Mouse (Mus musculus) kidney, adult 2 months (tissue): ENCODE measurements around the gene Adam23. TPM values are rescaled to one million over a fixed set of nuclear protein-coding genes. Genes with fewer than 3 reads are reported as not detected.

Experiments used
- DNase-seq: peaks from one replicate; pipeline ENCODE4 v3.0.0; 2021
- H3K27ac ChIP-seq: fragments of 200-500 bp; 2 replicates; pipeline ENCODE4 v1.5.1; 2012; ENCODE audit warnings: low read depth, low read length, control low read depth, inconsistent platforms; ENCODE audit not compliant: insufficient read depth
- H3K27me3 ChIP-seq: fragments of 200-500 bp; replicated peaks from 2 replicates; pipeline ENCODE4 v1.6.1; 2012; ENCODE audit warnings: mild to moderate bottlenecking, moderate library complexity, low read length, inconsistent platforms; ENCODE audit not compliant: control insufficient read depth, insufficient read depth
- H3K36me3 ChIP-seq: fragments of 200-500 bp; 2 replicates; pipeline ENCODE4 v1.6.1; 2012; ENCODE audit warnings: mild to moderate bottlenecking, moderate library complexity, low read length, inconsistent platforms; ENCODE audit not compliant: control insufficient read depth, insufficient read depth
- H3K4me1 ChIP-seq: fragments of 200-500 bp; 2 replicates; pipeline ENCODE4 v1.6.1; 2011; ENCODE audit warnings: low read length; ENCODE audit not compliant: control insufficient read depth, insufficient read depth
- H3K4me3 ChIP-seq: fragments of 200-500 bp; 2 replicates; pipeline ENCODE4 v1.5.1; 2011; ENCODE audit warnings: mild to moderate bottlenecking, low read depth, low read length, control low read depth; ENCODE audit not compliant: insufficient read depth
- CTCF ChIP-seq: fragments of 200-500 bp; conservative IDR thresholded peaks from 2 replicates; pipeline ENCODE4 v1.5.1; 2011; ENCODE audit warnings: low read depth, mild to moderate bottlenecking, control low read depth, low read length, moderate library complexity, mixed read lengths; ENCODE audit not compliant: insufficient read depth, insufficient read length
- POLR2A ChIP-seq: fragments of 200-500 bp; IDR thresholded peaks from one replicate; pipeline ENCODE4 v1.6.1; 2011; ENCODE audit warnings: low read depth, low read length, control low read depth
- WGBS: fragments of 180-500 bp; shearing (Covaris S2); methylation state at CpG from one replicate; pipeline ENCODE4 v1.1.7; 2018; 5-methylcytosine and 5-hydroxymethylcytosine counted together
- polyA plus RNA-seq: library from polyadenylated mRNA; depleted of rRNA; stranded (reverse); fragments of >200 nt; gene quantifications from 2 replicates; pipeline ENCODE4 v1.2.3, GENCODE M21; 2012

Gene Adam23
- polyA plus RNA-seq, 1 experiment: 0.80 TPM

DNA sequence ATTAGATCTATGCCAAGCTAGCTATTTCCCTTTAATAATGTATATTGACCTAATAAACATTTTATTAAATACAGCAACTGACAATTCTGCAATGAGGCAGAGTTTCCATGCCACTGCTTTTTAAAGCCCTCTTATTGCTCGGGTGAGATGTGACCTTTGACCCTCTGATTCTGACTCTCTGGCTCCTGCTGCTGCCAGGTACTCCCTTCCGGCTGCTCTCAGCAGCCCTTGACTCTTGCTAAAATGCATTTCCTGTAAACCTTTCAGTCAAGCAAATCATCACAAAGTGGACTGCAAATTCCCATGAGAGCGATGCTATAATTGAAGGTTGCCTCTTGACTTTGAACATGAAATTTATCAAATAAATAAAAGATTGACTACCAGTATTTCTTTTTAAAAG lies 13.8 kb upstream of the Adam23 start:
- WGBS: 41% methylated on average over 3 of the region's 3 CpGs
- no peak for TF ChIP-seq CTCF
- TF ChIP-seq POLR2A: no peak
- Histone ChIP-seq H3K4me3 (no peak overlapping the region), H3K27ac (no peak overlapping the region), H3K4me1 (no peaks in the 10 kb centered on the region), H3K36me3 (no peaks in the 10 kb centered on the region), H3K27me3 (no peaks in the 10 kb centered on the region)
- DNase-seq: peak; percentile 4

DNA sequence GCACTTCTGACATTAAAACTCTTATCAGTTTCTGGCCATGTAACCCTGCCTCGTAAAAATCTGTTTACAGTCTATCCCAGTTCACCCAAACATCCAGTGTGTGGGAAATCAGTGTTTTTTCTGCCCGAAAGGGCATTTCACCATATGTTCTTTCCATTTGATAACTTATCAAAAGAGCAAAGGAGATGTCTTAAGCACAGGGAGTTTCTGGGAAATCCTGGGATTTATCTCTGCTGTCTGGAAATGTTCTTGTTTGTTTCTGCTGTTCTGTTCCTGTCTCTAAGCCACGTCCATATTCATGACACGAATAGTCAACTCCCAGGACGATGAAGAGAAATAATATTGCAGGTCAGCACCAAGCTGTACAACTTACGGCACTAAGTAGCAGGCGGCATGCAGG lies 11.6 kb upstream of the Adam23 start:
- no peaks in the 10 kb centered on the region for H3K27me3 ChIP-seq
- no peak overlapping the region for H3K27ac ChIP-seq
- no peaks in the 10 kb centered on the region for H3K4me1 ChIP-seq
- no peak for DNase-seq
- TF ChIP-seq POLR2A: no peak
- TF ChIP-seq CTCF: no peak
- H3K4me3 ChIP-seq: no peak overlapping the region
- H3K36me3 ChIP-seq: no peaks in the 10 kb centered on the region
- WGBS: 58% methylated on average over 7 of the region's 7 CpGs

DNA sequence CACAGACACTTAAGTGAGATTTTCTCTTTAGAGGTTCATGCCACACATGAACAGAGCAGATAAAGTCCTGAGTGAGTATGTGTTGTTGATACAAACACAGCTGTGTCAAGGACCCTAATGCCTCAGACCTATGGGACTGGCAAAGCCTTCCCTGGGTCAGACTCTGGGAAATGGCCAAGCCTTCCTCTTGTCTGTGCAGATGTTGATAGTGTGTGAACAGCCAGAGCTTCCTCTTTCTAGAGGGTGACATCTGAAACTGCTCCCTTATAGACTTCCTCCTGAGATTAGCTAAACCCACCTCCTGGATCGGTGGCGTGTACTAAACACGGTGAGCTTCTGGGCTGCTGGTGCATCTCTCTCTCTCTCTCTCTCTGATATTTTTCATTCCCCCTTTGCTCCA lies 8.2 kb upstream of the Adam23 start:
- Histone ChIP-seq H3K4me3 (no peak overlapping the region), H3K4me1 (no peaks in the 10 kb centered on the region), H3K27me3 (no peaks in the 10 kb centered on the region), H3K36me3 (no peaks in the 10 kb centered on the region), H3K27ac (no peak overlapping the region)
- DNase-seq: no peak
- no peak for TF ChIP-seq CTCF
- no peak for TF ChIP-seq POLR2A
- WGBS: 8% methylated on average over 3 of the region's 3 CpGs

DNA sequence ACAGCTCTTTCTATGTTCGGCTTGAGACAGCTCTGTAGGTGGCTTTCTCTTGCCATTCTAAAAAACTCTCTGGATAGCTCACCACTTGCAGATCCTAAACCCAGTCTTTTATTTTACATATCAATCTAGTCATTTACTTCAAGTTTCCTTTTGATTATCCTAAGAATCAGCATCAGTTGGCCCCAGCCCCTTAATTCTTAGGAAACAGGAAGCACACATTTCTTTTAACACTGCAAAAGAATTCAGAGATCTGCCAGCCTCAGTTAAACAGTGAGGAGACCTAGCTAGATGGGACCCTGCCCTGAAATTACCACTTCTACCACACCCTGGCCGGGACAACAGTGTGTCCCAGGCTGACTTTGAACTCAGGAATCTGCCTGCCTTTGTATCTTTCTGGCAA lies 3.5 kb upstream of the Adam23 start:
- TF ChIP-seq POLR2A (no peak), CTCF (no peak)
- Histone ChIP-seq H3K27ac (no peak overlapping the region), H3K27me3 (peaks cover 4% of the 10 kb centered on the region; the same call in 1 of the 2 replicates), H3K4me1 (no peaks in the 10 kb centered on the region), H3K4me3 (no peak overlapping the region), H3K36me3 (no peaks in the 10 kb centered on the region)
- 73% methylated on average over 2 of the region's 2 CpGs for WGBS
- DNase-seq: no peak

DNA sequence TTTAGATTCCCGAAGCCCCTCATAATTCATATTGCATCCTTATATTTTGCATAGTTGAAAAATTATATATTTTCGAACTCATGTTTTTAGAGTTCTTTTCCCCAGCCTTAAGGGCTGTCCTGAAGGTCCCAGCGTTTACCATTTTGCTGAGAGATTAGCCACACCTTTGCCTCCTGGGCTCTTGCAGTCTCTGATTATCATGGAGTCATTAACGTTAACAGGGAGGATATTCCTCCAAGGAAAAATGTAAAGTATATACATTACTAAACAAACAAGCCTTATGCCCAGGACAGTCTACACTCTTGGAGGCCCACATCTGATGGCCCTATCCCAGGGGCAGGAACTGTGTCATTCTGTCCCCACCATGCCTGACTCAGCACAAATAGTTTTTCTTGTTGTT lies 3.1 kb upstream of the Adam23 start:
- WGBS: 79% methylated on average over 4 of the region's 4 CpGs
- Histone ChIP-seq H3K27me3 (peaks cover 4% of the 10 kb centered on the region; the same call in 1 of the 2 replicates), H3K4me3 (no peak overlapping the region), H3K36me3 (no peaks in the 10 kb centered on the region), H3K27ac (no peak overlapping the region), H3K4me1 (no peaks in the 10 kb centered on the region)
- TF ChIP-seq CTCF (no peak), POLR2A (no peak)
- no peak for DNase-seq

DNA sequence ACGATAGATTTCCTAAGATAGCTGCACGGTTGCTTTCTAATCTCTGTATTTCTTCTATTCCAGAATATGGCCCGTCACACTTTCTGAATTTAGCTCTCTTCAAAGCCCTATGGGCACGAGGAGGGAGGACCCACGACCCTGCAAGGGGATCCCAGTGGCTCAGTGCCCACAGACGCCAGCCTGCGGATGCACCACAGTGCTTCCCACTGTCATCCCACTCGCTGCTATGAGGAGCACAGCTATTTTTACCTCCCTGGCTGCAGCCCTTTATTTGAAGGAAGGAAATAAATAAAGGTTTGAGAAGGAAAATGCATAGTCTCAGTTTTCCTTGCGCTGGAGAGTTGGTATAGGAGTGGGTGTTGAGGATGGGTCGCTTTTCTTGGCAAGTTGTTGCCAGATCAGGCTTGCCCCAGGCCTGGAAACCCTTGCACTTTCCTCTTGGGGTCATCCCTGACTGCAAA lies 512 bp upstream of the Adam23 start:
- no peak for TF ChIP-seq POLR2A
- TF ChIP-seq CTCF: no peak
- Histone ChIP-seq H3K27me3 (peaks cover 4% of the 10 kb centered on the region; the same call in 1 of the 2 replicates), H3K4me1 (no peaks in the 10 kb centered on the region), H3K27ac (no peak overlapping the region), H3K4me3 (no peak overlapping the region), H3K36me3 (no peaks in the 10 kb centered on the region)
- no peak for DNase-seq
- WGBS: 64% methylated on average over 10 of the region's 10 CpGs

DNA sequence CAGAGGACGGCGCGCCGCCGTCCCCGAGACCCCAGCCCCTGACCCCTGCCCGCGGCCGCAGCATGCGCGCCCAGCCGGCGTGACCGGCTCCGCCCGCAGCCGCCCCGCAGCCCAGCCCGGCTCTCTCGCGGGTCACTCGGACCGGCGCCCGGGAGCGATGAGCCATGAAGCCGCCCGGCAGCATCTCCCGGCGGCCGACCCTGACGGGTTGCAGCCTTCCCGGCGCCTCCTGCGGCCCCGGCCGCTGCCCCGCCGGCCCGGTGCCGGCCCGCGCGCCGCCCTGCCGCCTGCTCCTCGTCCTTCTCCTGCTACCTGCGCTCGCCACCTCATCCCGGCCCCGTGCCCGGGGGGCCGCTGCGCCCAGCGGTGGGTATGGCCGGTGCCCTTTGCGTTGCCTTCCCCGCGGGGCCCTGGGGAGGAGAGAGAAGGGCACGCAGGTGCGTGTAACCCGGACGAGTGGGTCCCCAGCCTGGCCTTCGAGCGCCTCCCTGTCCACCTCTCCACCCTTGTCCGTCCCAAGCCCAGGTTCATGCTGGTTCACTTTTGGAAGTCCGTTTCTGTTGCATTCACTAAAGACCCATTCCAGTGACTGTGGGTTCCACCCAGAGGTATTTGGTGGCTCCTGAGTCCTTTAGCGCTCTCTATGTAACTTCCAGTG lies 485 bp downstream of the Adam23 start:
- no peaks in the 10 kb centered on the region for H3K4me1 ChIP-seq
- no peak overlapping the region for H3K4me3 ChIP-seq
- DNase-seq: no peak
- WGBS: 2% methylated on average over 54 of the region's 68 CpGs
- peaks cover 4% of the 10 kb centered on the region; the same call in 1 of the 2 replicates for H3K27me3 ChIP-seq
- no peaks in the 10 kb centered on the region for H3K36me3 ChIP-seq
- no peak overlapping the region for H3K27ac ChIP-seq
- no peak for TF ChIP-seq POLR2A
- no peak for TF ChIP-seq CTCF

DNA sequence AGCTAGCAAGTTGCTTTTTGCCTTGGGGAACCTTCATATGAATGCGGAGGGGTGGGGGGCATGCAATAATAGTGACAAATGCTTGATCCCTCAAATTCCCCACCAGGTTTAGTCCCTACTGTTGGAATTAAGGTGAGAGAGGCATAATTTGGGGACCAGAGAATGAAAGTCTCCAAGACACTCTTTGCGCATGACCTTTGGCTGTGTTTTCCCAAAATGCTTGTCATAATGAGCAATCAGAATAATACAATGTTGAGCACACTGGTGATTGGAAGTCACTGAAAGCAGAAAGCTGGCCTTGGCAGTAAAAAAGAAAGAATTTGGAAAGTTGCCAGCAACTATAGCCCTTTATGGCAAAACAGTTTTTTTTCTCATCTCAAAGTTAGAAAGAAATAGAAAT lies 1.0 kb downstream of the Adam23 start:
- Histone ChIP-seq H3K27ac (no peak overlapping the region), H3K4me3 (no peak overlapping the region), H3K27me3 (peaks cover 4% of the 10 kb centered on the region; the same call in 1 of the 2 replicates), H3K36me3 (no peaks in the 10 kb centered on the region), H3K4me1 (no peaks in the 10 kb centered on the region)
- 73% methylated on average over 2 of the region's 2 CpGs for WGBS
- no peak for TF ChIP-seq POLR2A
- no peak for TF ChIP-seq CTCF
- no peak for DNase-seq
